Mouse (Mus musculus): Measurements from ENCODE around the gene Slc4a4.

- no peak for TF ChIP-seq CTCF (IDR thresholded peaks at IDR 0.05; ENCODE audit: control insufficient read depth, insufficient read depth, low read length)
- TF ChIP-seq POLR2A (IDR thresholded peaks at IDR 0.05; ENCODE audit: borderline replicate concordance, control insufficient read depth, low read depth, low read length): no peak
These were observed 169.8 kb downstream of the Slc4a4 start for GRCm38 (mm10) chr5:89056370-89056769.
